Mouse (Mus musculus) G1E (cell line): ENCODE measurements around the gene Jdp2.

Experiments used
- CTCF ChIP-seq: IDR thresholded peaks from 2 replicates; pipeline ENCODE4 v1.5.1; 2012; ENCODE audit warnings: low read depth, low read length, inconsistent platforms, mixed read lengths
- GATA1 ChIP-seq: IDR thresholded peaks from 2 replicates; pipeline ENCODE4 v1.6.1; 2012; ENCODE audit warnings: borderline replicate concordance, low read length, inconsistent platforms, mixed read lengths
- GATA2 ChIP-seq: IDR thresholded peaks from 2 replicates; pipeline ENCODE4 v1.6.1; 2012; ENCODE audit warnings: low read depth, low read length, inconsistent platforms, borderline replicate concordance
- TAL1 ChIP-seq: conservative IDR thresholded peaks from 2 replicates; pipeline ENCODE4 v1.6.1; 2012; ENCODE audit warnings: low read depth, low read length, inconsistent platforms, mixed read lengths

- peak; percentile 63 for TF ChIP-seq CTCF
- TF ChIP-seq GATA2: no peak
- TF ChIP-seq GATA1: no peak
- no peak for TF ChIP-seq TAL1
These were observed 64.1 kb downstream of the Jdp2 start for GRCm38 (mm10) chr12:85662896-85663295.
